Mouse (Mus musculus) bone marrow macrophage, adult 2 months (primary cell): ENCODE measurements around the gene Knop1. TPM values are rescaled to one million over a fixed set of nuclear protein-coding genes. Genes with fewer than 3 reads are reported as not detected.

ENCODE experiments used
- H3K27ac ChIP-seq: 2 replicates; pipeline ENCODE4 v1.5.1; 2012; ENCODE audit warnings: low read depth, low read length; ENCODE audit not compliant: insufficient read depth
- H3K4me1 ChIP-seq: 2 replicates; pipeline ENCODE4 v1.6.1; 2012; ENCODE audit warnings: low read length; ENCODE audit not compliant: control insufficient read depth, insufficient read depth
- H3K4me3 ChIP-seq: 2 replicates; pipeline ENCODE4 v1.5.1; 2012; ENCODE audit warnings: mild to moderate bottlenecking, low read length, moderate library complexity; ENCODE audit not compliant: insufficient read depth
- CTCF ChIP-seq: IDR thresholded peaks from 2 replicates; pipeline ENCODE4 v1.5.1; 2012; ENCODE audit warnings: low read depth, mild to moderate bottlenecking, low read length, moderate library complexity
- POLR2A ChIP-seq: IDR thresholded peaks from 2 replicates; pipeline ENCODE4 v1.6.1; 2012; ENCODE audit warnings: mild to moderate bottlenecking, low read depth, low read length, borderline replicate concordance
- polyA plus RNA-seq: library from polyadenylated mRNA; stranded (reverse); fragments of >200 nt; gene quantifications from 2 replicates; pipeline ENCODE4 v1.2.4, GENCODE M21; 2012; ENCODE audit not compliant: missing spikeins, insufficient read depth, insufficient read length

The Knop1 gene
- 14.2 and 19.2 TPM in 2 replicates for polyA plus RNA-seq

DNA sequence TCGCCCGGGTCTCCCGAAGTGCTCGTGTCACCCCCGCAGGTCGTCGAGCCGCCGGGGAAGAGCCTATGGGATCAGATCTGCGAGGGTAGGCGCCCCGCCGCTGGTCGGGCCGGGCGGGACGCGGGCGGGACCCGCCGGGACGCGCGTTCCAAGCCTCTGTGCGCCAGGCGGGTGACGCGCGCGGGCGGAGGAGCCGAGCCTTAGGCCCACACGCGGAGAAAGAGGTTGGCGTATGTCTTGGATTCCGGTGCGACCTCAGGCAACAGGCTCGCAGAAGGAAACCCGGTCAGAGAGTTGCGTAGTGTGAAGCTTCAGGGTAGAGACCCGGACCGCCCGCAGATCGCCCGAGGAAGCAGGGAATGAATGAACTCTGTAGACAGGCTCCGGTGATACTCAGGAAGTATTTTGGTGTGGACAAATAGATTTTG is at the start of gene Knop1:
Gene Knop1, minus strand, starts transcription at position 378 of the 428 bp plus-strand sequence.
- peak within 1 kb of the TSS; percentile 89 for H3K4me3 ChIP-seq
- peak within 1 kb of the TSS; percentile 17; the same call in 1 of the 2 replicates for H3K27ac ChIP-seq
- no peak for TF ChIP-seq CTCF
- TF ChIP-seq POLR2A, result no peak
- H3K4me1 ChIP-seq, result peaks cover 34% of the 10 kb centered on the region

- Histone ChIP-seq H3K27ac (no peak overlapping the region), H3K4me3 (no peak overlapping the region), H3K4me1 (peaks cover 21% of the 10 kb centered on the region)
- TF ChIP-seq CTCF, result no peak
These were observed 48.5 kb upstream of the Knop1 start for GRCm38 (mm10) chr7:118904530-118904929.

DNA sequence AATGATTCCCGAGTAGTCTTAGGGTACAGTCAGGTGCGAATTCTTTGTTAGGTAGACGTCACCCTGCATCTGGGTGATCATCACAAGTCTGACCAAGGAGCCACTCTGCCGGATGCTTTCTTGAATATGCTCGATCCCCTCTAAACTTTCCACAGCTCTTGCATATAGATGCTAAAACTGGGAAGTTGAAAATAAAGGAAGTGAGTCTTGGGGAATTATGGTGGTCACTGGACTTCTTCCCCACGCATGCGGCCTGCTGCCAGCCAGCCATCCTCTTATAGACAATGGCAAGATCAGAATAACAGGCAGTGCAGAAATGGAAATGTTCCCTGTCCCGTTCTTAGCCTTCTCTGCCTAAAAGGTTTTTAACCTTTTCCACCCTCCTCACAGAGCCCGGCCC is 47.8 kb upstream of the Knop1 start:
- H3K4me3 ChIP-seq, result peak overlapping the region; percentile 11; the same call in 1 of the 2 replicates
- no peak for TF ChIP-seq CTCF
- no peak for TF ChIP-seq POLR2A
- H3K4me1 ChIP-seq, result peaks cover 21% of the 10 kb centered on the region
- H3K27ac ChIP-seq, result 0 out of 2 replicates have a peak overlapping the region, but pooled peaks have one; percentile 25

DNA sequence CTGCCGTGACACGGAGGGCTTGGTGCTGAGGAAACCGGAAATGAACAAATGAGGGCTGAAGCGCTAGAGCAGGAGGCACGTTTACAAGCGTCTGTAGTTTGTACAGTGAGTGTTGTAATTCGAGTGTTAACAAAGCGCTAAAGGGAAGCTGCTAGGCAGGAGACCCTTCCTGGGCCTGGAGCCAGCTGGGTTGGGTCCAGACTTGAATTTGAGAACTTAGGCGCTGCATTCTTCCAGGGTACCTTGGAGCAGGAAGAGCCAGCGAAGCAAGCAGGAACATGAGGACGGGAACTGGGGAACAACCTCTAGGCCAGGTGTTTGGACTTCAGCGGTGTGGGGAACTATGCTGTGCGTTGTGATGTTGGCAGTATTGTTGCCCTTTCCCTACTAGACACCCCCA is 46.9 kb upstream of the Knop1 start:
- TF ChIP-seq CTCF (no peak), POLR2A (no peak)
- Histone ChIP-seq H3K4me1 (peaks cover 21% of the 10 kb centered on the region), H3K27ac (no peak overlapping the region), H3K4me3 (no peak overlapping the region)

GRCm38 (mm10) chr7:118900090-118900489 is 44.0 kb upstream of the Knop1 start:
- H3K4me1 ChIP-seq, result peaks cover 37% of the 10 kb centered on the region
- H3K4me3 ChIP-seq, result no peak overlapping the region
- no peak overlapping the region for H3K27ac ChIP-seq
- TF ChIP-seq POLR2A, result no peak
- no peak for TF ChIP-seq CTCF

DNA sequence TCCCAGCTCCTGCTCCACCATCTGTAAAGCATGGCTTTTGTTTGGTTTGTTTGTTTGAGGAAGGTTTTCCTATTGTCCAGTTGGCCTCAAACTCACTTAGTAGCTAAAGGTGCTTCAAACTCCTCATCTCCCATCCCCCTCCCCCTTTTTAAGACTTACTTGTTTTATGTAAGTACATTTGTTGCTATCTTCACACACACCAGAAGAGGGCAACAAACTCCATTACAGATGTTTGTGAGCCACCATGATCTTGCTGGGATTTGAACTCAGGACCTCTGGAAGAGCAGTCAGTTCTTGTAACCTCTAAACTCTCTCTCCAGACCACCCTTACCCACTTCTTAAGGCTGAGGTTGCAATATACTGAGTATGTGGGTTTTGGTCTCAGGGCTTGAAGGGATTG is 42.0 kb upstream of the Knop1 start:
- Histone ChIP-seq H3K27ac (no peak overlapping the region), H3K4me3 (no peak overlapping the region), H3K4me1 (peaks cover 26% of the 10 kb centered on the region)
- TF ChIP-seq POLR2A (no peak), CTCF (no peak)

GRCm38 (mm10) chr7:118895469-118896450 is 39.7 kb upstream of the Knop1 start:
- TF ChIP-seq POLR2A (no peak), CTCF (no peak)
- H3K27ac ChIP-seq, result no peak overlapping the region

DNA sequence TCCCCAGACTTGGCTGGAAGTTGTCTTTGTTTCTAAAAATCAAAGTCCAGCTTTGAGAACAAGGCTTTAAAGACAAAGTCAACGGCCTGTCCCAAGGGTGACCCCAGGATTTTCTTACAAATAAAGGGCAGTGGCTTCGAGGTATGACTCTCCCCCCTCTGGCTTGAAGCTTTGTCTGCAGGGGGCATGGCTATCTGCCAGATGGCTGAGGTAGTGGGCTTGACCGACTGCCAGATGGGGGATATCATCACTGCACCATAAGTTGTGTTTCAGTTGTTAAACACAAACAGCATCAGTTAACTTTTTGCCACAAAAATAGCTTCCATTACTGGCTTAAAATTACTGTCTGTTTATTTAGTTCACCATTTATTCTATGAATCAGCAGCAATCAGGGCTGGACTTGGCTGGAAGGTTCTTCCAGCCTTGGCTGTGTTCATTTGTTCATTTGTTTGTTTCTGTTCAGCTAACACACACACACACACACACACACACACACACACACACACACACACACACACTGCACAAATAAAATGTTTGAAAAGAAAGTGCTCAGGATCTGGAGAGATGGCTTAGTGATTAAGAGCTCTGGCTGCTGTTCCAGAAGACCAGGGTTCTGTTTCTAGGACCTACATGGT is 33.1 kb upstream of the Knop1 start:
- peaks cover 7% of the 10 kb centered on the region; the same call in 1 of the 2 replicates for H3K4me1 ChIP-seq
- no peak overlapping the region for H3K4me3 ChIP-seq
- no peak for TF ChIP-seq CTCF
- TF ChIP-seq POLR2A, result no peak
- H3K27ac ChIP-seq, result no peak overlapping the region

More at GRCm38 (mm10) chr7:118895469-118896450, 39.7 kb upstream of the Knop1 start:
- Histone ChIP-seq H3K4me1 (peaks cover 19% of the 10 kb centered on the region), H3K4me3 (no peak overlapping the region)

DNA sequence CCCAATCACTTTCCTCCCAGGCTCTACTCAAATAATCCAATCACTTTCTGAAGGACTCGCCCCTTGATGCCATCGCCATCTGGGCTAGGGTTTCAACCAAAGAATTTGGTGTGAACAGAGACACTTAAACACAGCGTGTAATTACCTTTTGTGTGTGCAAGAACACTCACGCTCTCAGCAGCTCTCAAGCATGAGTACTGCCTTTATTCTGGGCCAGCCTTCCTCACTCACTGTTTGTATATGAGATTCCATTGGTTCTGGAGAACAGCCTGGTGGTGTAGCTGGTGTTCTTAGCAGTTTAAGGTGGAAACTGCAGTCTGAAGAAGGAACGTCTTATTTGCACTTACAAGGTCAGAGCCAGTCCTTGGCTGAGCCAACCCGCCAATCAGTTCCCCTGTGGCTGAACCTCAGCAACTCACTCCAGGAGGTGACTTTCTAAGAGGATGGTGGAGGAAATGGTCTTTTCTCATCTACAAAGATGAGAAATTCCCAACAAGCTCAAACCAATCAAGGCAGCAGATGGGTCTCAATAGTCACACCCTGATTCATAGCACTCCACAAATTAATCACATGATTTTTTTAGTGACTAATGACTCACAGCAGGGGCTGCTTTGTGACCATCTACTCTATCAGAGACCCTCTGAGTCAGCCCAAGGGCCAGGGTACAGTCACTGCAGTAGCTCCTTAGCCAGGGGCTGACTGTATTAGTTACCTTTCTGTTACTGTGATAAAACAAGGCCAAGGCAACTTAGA is 31.4 kb upstream of the Knop1 start:
- TF ChIP-seq CTCF (no peak), POLR2A (no peak)
- peaks cover 5% of the 10 kb centered on the region; the same call in 1 of the 2 replicates for H3K4me1 ChIP-seq
- H3K4me3 ChIP-seq, result no peak overlapping the region
- no peak overlapping the region for H3K27ac ChIP-seq
